Mouse (Mus musculus) cerebral cortex, adult 2 months (tissue): Measurements from ENCODE around the gene Gm20604.

ENCODE experiments used
- WGBS: fragments of 180-500 bp; shearing (Covaris S2); methylation state at CpG from one replicate; pipeline ENCODE4 v1.1.7; 2018; 5-methylcytosine and 5-hydroxymethylcytosine counted together

Gene Gm20604

GRCm38 (mm10) chr12:102742056-102742455 is 16.4 kb downstream of the Gm20604 start:
- WGBS: 88% methylated on average over 7 of the region's 7 CpGs

- WGBS: 60% methylated on average over 3 of the region's 3 CpGs
These were observed 18.2 kb downstream of the Gm20604 start for GRCm38 (mm10) chr12:102740285-102740684.

- WGBS: 67% methylated on average over 5 of the region's 5 CpGs
These were observed 19.4 kb downstream of the Gm20604 start for GRCm38 (mm10) chr12:102739096-102739495.

- 18% methylated on average over 4 of the region's 5 CpGs for WGBS
These were observed 25.1 kb downstream of the Gm20604 start for GRCm38 (mm10) chr12:102733381-102733780.

GRCm38 (mm10) chr12:102730798-102731619 is 27.5 kb downstream of the Gm20604 start:
- WGBS: 26% methylated on average over 16 of the region's 16 CpGs

- 49% methylated on average over 26 of the region's 26 CpGs for WGBS
These were observed 28.3 kb downstream of the Gm20604 start for GRCm38 (mm10) chr12:102729855-102730797.

GRCm38 (mm10) chr12:102725761-102726175 is 32.7 kb downstream of the Gm20604 start:
- 46% methylated on average over 7 of the region's 7 CpGs for WGBS

GRCm38 (mm10) chr12:102725146-102725545 is 33.3 kb downstream of the Gm20604 start:
- 90% methylated on average over 6 of the region's 6 CpGs for WGBS

- WGBS: 33% methylated on average over 6 of the region's 6 CpGs
These were observed 34.6 kb downstream of the Gm20604 start for GRCm38 (mm10) chr12:102723861-102724260.

- WGBS: 79% methylated on average over 8 of the region's 8 CpGs
These were observed 35.5 kb downstream of the Gm20604 start for GRCm38 (mm10) chr12:102722966-102723365.

GRCm38 (mm10) chr12:102722451-102722850 is 36.0 kb downstream of the Gm20604 start:
- WGBS: 59% methylated on average over 11 of the region's 11 CpGs

- WGBS: 16% methylated on average over 13 of the region's 13 CpGs
These were observed 38.7 kb downstream of the Gm20604 start for GRCm38 (mm10) chr12:102719552-102720315.

GRCm38 (mm10) chr12:102714654-102715395 is 43.6 kb downstream of the Gm20604 start:
- WGBS: 92% methylated on average over 10 of the region's 10 CpGs

GRCm38 (mm10) chr12:102714116-102714515 is 44.4 kb downstream of the Gm20604 start:
- 91% methylated on average over 2 of the region's 2 CpGs for WGBS

- 73% methylated on average over 20 of the region's 20 CpGs for WGBS
These were observed 45.2 kb downstream of the Gm20604 start for GRCm38 (mm10) chr12:102713153-102713865.

GRCm38 (mm10) chr12:102710851-102711375 is 47.6 kb downstream of the Gm20604 start:
- WGBS: 60% methylated on average over 4 of the region's 4 CpGs

- 90% methylated on average over 5 of the region's 5 CpGs for WGBS
These were observed 48.6 kb downstream of the Gm20604 start for GRCm38 (mm10) chr12:102709896-102710295.

GRCm38 (mm10) chr12:102708220-102708619 is 50.3 kb downstream of the Gm20604 start:
- WGBS: 88% methylated on average over 11 of the region's 11 CpGs

GRCm38 (mm10) chr12:102706833-102707463 is 51.5 kb downstream of the Gm20604 start:
- 84% methylated on average over 10 of the region's 10 CpGs for WGBS
